Mouse (Mus musculus): ENCODE results near the gene Shisa8. TPM values are rescaled to one million over a fixed set of nuclear protein-coding genes. Genes with fewer than 3 reads are reported as not detected.

Gene Shisa8
- polyA plus RNA-seq, 1 experiment, result 0.03 TPM

GRCm38 (mm10) chr15:82164061-82164399 is 48.6 kb downstream of the Shisa8 start:
- no peaks in the 10 kb centered on the region for H3K27me3 ChIP-seq (ENCODE audit: control insufficient read depth)
- H3K9me3 ChIP-seq (ENCODE audit: control insufficient read depth, low read length), result no peaks in the 10 kb centered on the region
- H3K4me1 ChIP-seq (ENCODE audit: control insufficient read depth), result peaks cover 87% of the 10 kb centered on the region
- TF ChIP-seq GATA1 (IDR thresholded peaks at IDR 0.05; ENCODE audit: low read length) (no peak), TAL1 (IDR thresholded peaks at IDR 0.05; ENCODE audit: low read length) (no peak)
- H3K4me3 ChIP-seq (replicated peaks), result peak overlapping the region; percentile 15
- H3K36me3 ChIP-seq (ENCODE audit: control insufficient read depth), result peaks cover 41% of the 10 kb centered on the region

- Histone ChIP-seq H3K9me3 (ENCODE audit: control insufficient read depth, low read length) (no peaks in the 10 kb centered on the region), H3K36me3 (ENCODE audit: control insufficient read depth) (peaks cover 40% of the 10 kb centered on the region), H3K4me3 (replicated peaks) (no peak overlapping the region), H3K4me1 (ENCODE audit: control insufficient read depth) (peaks cover 87% of the 10 kb centered on the region), H3K27me3 (ENCODE audit: control insufficient read depth) (no peaks in the 10 kb centered on the region)
- TF ChIP-seq TAL1 (IDR thresholded peaks at IDR 0.05; ENCODE audit: low read length) (no peak), GATA1 (IDR thresholded peaks at IDR 0.05; ENCODE audit: low read length) (no peak)
Observed at GRCm38 (mm10) chr15:82163356-82164060, 49.1 kb downstream of the Shisa8 start.

GRCm38 (mm10) chr15:82161965-82162600 is 50.5 kb downstream of the Shisa8 start:
- Histone ChIP-seq H3K27me3 (ENCODE audit: control insufficient read depth) (no peaks in the 10 kb centered on the region), H3K4me1 (ENCODE audit: control insufficient read depth) (peaks cover 84% of the 10 kb centered on the region), H3K36me3 (ENCODE audit: control insufficient read depth) (peaks cover 39% of the 10 kb centered on the region), H3K4me3 (replicated peaks) (no peak overlapping the region), H3K9me3 (ENCODE audit: control insufficient read depth, low read length) (no peaks in the 10 kb centered on the region)
- TF ChIP-seq GATA1 (IDR thresholded peaks at IDR 0.05; ENCODE audit: low read length), result no peak
- no peak for TF ChIP-seq TAL1 (IDR thresholded peaks at IDR 0.05; ENCODE audit: low read length)

- peaks cover 81% of the 10 kb centered on the region for H3K4me1 ChIP-seq (ENCODE audit: control insufficient read depth)
- H3K4me3 ChIP-seq (replicated peaks), result no peak overlapping the region
Observed at GRCm38 (mm10) chr15:82160731-82161640, 51.6 kb downstream of the Shisa8 start.

DNA sequence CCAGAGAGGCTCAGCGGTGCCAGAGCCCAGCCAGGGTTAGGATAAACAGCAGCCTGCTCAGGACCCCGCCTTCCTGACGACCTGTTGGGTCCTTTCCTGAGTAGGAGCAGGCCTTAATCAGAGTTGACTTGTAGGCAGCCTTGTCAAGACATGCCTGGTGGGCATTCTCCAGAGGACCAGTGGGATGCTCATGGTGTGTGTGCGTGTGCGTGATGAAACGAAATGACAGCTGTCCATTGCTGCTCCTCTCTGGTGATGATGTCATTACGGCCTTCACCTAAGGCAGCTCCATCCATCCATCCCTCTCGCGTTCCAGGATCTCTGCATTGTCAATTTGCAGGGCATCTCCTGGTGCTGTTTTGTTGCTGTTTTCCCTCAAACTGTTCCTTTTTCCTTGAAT is 53.1 kb downstream of the Shisa8 start:
- no peaks in the 10 kb centered on the region for H3K27me3 ChIP-seq (ENCODE audit: control insufficient read depth)
- no peak overlapping the region for H3K4me3 ChIP-seq (replicated peaks)
- no peak for TF ChIP-seq GATA1 (IDR thresholded peaks at IDR 0.05; ENCODE audit: low read length)
- no peak for TF ChIP-seq TAL1 (IDR thresholded peaks at IDR 0.05; ENCODE audit: low read length)
- no peaks in the 10 kb centered on the region for H3K9me3 ChIP-seq (ENCODE audit: control insufficient read depth, low read length)
- H3K36me3 ChIP-seq (ENCODE audit: control insufficient read depth), result peaks cover 48% of the 10 kb centered on the region
- peaks cover 73% of the 10 kb centered on the region for H3K4me1 ChIP-seq (ENCODE audit: control insufficient read depth)

More at GRCm38 (mm10) chr15:82160731-82161640, 51.6 kb downstream of the Shisa8 start:
- Histone ChIP-seq H3K9me3 (ENCODE audit: control insufficient read depth, low read length) (no peaks in the 10 kb centered on the region), H3K36me3 (ENCODE audit: control insufficient read depth) (peaks cover 40% of the 10 kb centered on the region), H3K27me3 (ENCODE audit: control insufficient read depth) (no peaks in the 10 kb centered on the region)
- TF ChIP-seq TAL1 (IDR thresholded peaks at IDR 0.05; ENCODE audit: low read length), result no peak
- no peak for TF ChIP-seq GATA1 (IDR thresholded peaks at IDR 0.05; ENCODE audit: low read length)

DNA sequence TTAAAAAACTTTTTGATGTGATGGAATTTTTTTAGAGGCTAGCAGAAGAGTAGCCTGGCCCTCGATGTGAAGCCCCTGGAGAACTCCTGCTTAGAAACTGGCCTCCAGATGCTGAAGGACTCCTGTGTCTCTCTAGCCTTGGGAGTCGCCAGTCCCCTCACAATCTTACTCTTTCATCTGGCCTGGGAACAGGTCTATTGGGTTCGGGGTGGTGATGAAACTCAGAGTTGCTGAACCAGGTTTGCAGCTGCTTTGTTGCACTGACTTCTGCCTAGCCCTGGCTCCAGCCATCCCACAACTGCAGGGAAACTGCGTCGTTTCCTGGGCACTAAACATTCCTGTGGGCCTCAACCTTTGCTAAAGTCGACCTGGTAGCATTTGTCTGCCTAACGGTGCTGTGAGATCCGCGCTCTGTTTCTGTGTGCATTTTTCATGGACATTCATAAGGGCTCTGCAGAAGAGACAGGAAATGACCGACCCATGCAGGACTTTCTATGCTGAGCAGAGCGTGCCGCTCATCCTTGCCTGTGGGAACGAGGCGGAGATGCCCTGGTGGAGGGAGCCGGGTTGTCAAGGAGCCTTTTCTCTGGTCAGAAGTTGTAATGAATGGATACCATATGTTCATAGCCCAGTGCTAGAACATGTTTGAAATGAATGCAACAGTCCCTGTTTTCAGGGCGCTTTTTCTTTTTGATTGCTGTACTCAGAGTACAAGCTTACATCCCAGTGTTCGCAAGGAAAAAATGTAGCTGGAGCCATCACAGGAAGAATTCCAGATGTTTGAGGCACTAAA is 54.2 kb downstream of the Shisa8 start:
- Histone ChIP-seq H3K36me3 (ENCODE audit: control insufficient read depth) (peaks cover 52% of the 10 kb centered on the region), H3K4me1 (ENCODE audit: control insufficient read depth) (peaks cover 66% of the 10 kb centered on the region), H3K4me3 (replicated peaks) (no peak overlapping the region), H3K27me3 (ENCODE audit: control insufficient read depth) (no peaks in the 10 kb centered on the region), H3K9me3 (ENCODE audit: control insufficient read depth, low read length) (no peaks in the 10 kb centered on the region)
- TF ChIP-seq TAL1 (IDR thresholded peaks at IDR 0.05; ENCODE audit: low read length) (no peak), GATA1 (IDR thresholded peaks at IDR 0.05; ENCODE audit: low read length) (no peak)

DNA sequence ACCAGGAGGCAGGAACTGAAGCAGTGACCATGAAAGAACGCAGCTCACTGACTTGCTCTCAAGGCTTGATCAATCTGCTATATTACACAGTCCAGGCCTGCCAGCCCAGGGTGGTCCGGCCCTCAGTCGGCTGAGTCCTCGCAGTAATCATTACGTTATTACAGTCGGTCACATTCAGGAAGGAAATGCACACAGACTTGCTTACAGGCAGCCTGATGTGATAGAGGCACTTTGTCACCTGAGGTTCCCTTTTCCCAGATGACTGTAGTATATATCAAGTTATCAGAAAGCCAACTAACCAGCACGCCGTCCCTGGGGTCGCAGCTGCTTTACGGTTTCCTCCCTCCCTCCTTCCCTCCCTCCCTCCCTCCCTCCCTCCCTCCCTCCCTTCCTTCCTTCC is 55.7 kb downstream of the Shisa8 start:
- Histone ChIP-seq H3K9me3 (ENCODE audit: control insufficient read depth, low read length) (no peaks in the 10 kb centered on the region), H3K4me1 (ENCODE audit: control insufficient read depth) (peaks cover 64% of the 10 kb centered on the region), H3K4me3 (replicated peaks) (no peak overlapping the region), H3K36me3 (ENCODE audit: control insufficient read depth) (peaks cover 60% of the 10 kb centered on the region), H3K27me3 (ENCODE audit: control insufficient read depth) (no peaks in the 10 kb centered on the region)
- no peak for TF ChIP-seq GATA1 (IDR thresholded peaks at IDR 0.05; ENCODE audit: low read length)

- Histone ChIP-seq H3K4me3 (replicated peaks) (no peak overlapping the region), H3K4me1 (ENCODE audit: control insufficient read depth) (peaks cover 59% of the 10 kb centered on the region), H3K9me3 (ENCODE audit: control insufficient read depth, low read length) (no peaks in the 10 kb centered on the region), H3K27me3 (ENCODE audit: control insufficient read depth) (no peaks in the 10 kb centered on the region), H3K36me3 (ENCODE audit: control insufficient read depth) (peaks cover 59% of the 10 kb centered on the region)
- TF ChIP-seq GATA1 (IDR thresholded peaks at IDR 0.05; ENCODE audit: low read length) (no peak), TAL1 (IDR thresholded peaks at IDR 0.05; ENCODE audit: low read length) (no peak)
Observed at GRCm38 (mm10) chr15:82156298-82156697, 56.3 kb downstream of the Shisa8 start.

Other genes with a start within 250 kb of the Shisa8 start
- gene 1700029P11Rik, start 232.3 kb downstream of the Shisa8 start, polyA plus RNA-seq (2012), result not detected in 2 replicates
- 1.2 and 1.4 TPM in 2 replicates for gene Xrcc6, start 225.0 kb downstream of the Shisa8 start, polyA plus RNA-seq (2012)
- 2.9 and 4.2 TPM in 2 replicates for gene Desi1, start 179.0 kb downstream of the Shisa8 start, polyA plus RNA-seq (2012)
- gene Snu13, start 165.2 kb downstream of the Shisa8 start, polyA plus RNA-seq (2012), result 3.0 and 10.5 TPM in 2 replicates
- 0.01 TPM in 1 of 2 replicates, not detected in the other for gene 4930407I10Rik, start 153.7 kb downstream of the Shisa8 start, polyA plus RNA-seq (2012)
- not detected in 2 replicates for gene Mei1, start 142.8 kb downstream of the Shisa8 start, polyA plus RNA-seq (2012)
- gene Ccdc134, start 84.9 kb downstream of the Shisa8 start, polyA plus RNA-seq (2012), result 0.70 and 0.73 TPM in 2 replicates
- 14.2 and 17.0 TPM in 2 replicates for gene Srebf2, start 65.6 kb downstream of the Shisa8 start, polyA plus RNA-seq (2012)
- 0.36 TPM in 1 of 2 replicates, not detected in the other for gene Tnfrsf13c, start 11.6 kb upstream of the Shisa8 start, polyA plus RNA-seq (2012)
- 16.4 and 20.1 TPM in 2 replicates for gene Cenpm, start 31.9 kb upstream of the Shisa8 start, polyA plus RNA-seq (2012)
- gene 1500009C09Rik, start 39.6 kb upstream of the Shisa8 start, polyA plus RNA-seq (2012), result not detected in 2 replicates
- not detected in 2 replicates for gene Sept3, start 62.1 kb upstream of the Shisa8 start, polyA plus RNA-seq (2012)
- not detected in 2 replicates for gene Wbp2nl, start 86.1 kb upstream of the Shisa8 start, polyA plus RNA-seq (2012)
- 17.6 and 23.0 TPM in 2 replicates for gene Naga, start 126.1 kb upstream of the Shisa8 start, polyA plus RNA-seq (2012)
- 1.8 and 2.3 TPM in 2 replicates for gene Pheta2, start 126.1 kb upstream of the Shisa8 start, polyA plus RNA-seq (2012)
- 17.6 and 17.8 TPM in 2 replicates for gene Smdt1, start 126.1 kb upstream of the Shisa8 start, polyA plus RNA-seq (2012)
- gene Ndufa6, start 141.5 kb upstream of the Shisa8 start, polyA plus RNA-seq (2012), result 28.3 and 30.8 TPM in 2 replicates
- gene Cyp2d22, start 167.4 kb upstream of the Shisa8 start, polyA plus RNA-seq (2012), result 0.08 TPM in 1 of 2 replicates, not detected in the other
- gene Cyp2d11, start 181.2 kb upstream of the Shisa8 start, polyA plus RNA-seq (2012), result not detected in 2 replicates
- 0.10 TPM in 1 of 2 replicates, not detected in the other for gene Cyp2d10, start 194.4 kb upstream of the Shisa8 start, polyA plus RNA-seq (2012)
- 0.06 TPM in 1 of 2 replicates, not detected in the other for gene Cyp2d9, start 220.6 kb upstream of the Shisa8 start, polyA plus RNA-seq (2012)

Measured in erythroblast, embryonic 14.5 days (primary cell).